Mouse (Mus musculus): ENCODE results near the gene Ifna2. TPM values are rescaled to one million over a fixed set of nuclear protein-coding genes. Genes with fewer than 3 reads are reported as not detected.
A peak's percentile ranks its signal among the peaks of the same experiment; 100 is the strongest.

Gene Ifna2
- polyA plus RNA-seq (2015; fragmentation: Nextera tagmentation; extraction: Ambion mirVana) = not detected in 2 replicates

- Histone ChIP-seq H3K27ac (no peak within 1 kb of the TSS), H3K4me2 (replicated peaks) (no peak within 1 kb of the TSS), H3K4me1 (no peaks in the 10 kb centered on the region), H3K4me3 (no peak within 1 kb of the TSS), H3K27me3 (no peaks in the 10 kb centered on the region), H3K9me3 (no peaks in the 10 kb centered on the region), H3K36me3 (no peaks in the 10 kb centered on the region), H3K9ac (no peak within 1 kb of the TSS)
- no peak for ATAC-seq (ENCODE audit: low FRiP score, low read depth)
- 84% methylated on average over 1 of the region's 1 CpGs for WGBS
These were observed at the start of gene Ifna2 for GRCm38 (mm10) chr4:88683812-88684211. Gene Ifna2, minus strand, starts transcription at chr4:88683912.

DNA sequence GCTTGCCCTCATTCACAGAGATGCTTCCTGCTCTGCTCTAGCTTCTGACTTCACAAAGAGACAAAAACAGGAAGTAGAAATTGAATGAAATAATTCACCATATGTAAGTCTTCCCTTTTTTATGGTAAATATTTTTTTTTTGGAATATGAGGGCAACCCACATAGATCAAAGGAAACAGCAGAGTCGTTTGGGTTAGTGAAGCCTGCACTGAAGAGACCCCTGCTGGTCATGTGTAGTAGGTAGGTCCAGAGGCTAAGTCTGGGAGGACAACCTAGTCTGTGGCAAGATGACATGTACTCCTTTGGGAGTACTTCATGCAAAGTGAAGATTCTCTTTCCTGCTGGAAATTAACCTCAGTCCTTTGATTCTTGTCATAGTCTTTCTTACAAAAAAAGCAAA, 43.6 kb upstream of the Ifna2 start:
- Histone ChIP-seq H3K4me1 (no peaks in the 10 kb centered on the region), H3K27me3 (no peaks in the 10 kb centered on the region), H3K9me3 (no peaks in the 10 kb centered on the region), H3K9ac (no peak overlapping the region), H3K36me3 (no peaks in the 10 kb centered on the region), H3K4me2 (replicated peaks) (no peak overlapping the region), H3K27ac (no peak overlapping the region), H3K4me3 (no peak overlapping the region)
- ATAC-seq (ENCODE audit: low FRiP score, low read depth) = no peak
- WGBS = 0% methylated on average over 1 of the region's 1 CpGs

DNA sequence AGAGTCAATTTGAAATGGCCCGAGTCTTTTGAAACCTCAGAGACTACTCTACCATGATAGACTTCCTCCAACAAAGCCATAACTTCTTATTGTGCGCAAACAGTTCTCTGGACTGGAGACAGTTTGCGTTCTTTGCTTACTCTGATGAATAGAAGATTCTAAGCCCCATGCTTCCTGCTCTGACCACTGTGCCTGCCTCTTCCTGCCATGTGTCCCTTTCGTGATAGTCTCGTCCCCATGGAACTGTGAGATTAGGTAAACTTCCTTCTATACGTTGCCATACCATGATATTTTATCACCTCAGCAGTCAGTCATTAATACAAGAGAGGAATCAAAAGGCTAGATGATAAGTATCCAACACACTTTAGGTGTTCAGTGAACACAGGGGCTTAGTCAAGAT, 43.0 kb upstream of the Ifna2 start:
- no peaks in the 10 kb centered on the region for H3K4me1 ChIP-seq
- no peak overlapping the region for H3K4me3 ChIP-seq
- no peaks in the 10 kb centered on the region for H3K36me3 ChIP-seq
- H3K4me2 ChIP-seq (replicated peaks) = no peak overlapping the region
- no peak overlapping the region for H3K27ac ChIP-seq
- WGBS = 81% methylated on average over 6 of the region's 6 CpGs
- no peaks in the 10 kb centered on the region for H3K27me3 ChIP-seq
- no peak overlapping the region for H3K9ac ChIP-seq
- ATAC-seq (ENCODE audit: low FRiP score, low read depth) = no peak
- no peaks in the 10 kb centered on the region for H3K9me3 ChIP-seq

DNA sequence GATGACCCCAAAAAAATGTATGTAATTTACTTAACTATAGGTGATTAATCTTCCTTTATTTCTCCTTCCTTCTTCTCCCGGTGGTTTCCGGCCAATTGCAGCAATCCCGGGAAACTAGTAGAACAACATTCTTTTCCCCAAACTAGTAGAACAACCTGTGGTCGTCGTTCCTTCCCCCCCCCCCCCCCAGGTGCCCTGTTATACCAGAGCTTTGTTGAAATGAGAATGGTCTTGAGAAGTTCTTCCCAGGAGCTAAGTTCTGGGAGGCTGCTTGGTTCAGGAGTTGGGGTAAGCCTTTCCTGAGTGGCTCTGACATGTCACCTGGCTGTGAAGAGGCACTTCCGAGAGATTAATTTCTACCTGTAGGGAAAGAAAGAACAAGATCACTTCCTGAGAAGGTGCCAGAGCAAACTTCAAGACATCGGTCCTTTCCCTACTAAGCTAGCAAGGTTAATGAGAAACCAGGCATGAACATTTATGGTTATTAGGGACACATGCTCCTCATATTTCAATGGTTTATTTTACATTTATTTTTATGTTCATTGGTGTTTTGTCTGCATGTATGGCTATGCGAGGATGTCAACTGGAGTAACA, 39.9 kb upstream of the Ifna2 start:
- no peak overlapping the region for H3K27ac ChIP-seq
- H3K4me3 ChIP-seq = no peak overlapping the region
- H3K9ac ChIP-seq = no peak overlapping the region
- H3K4me1 ChIP-seq = peaks cover 19% of the 10 kb centered on the region
- ATAC-seq (ENCODE audit: low FRiP score, low read depth) = no peak
- WGBS = 46% methylated on average over 8 of the region's 8 CpGs
- H3K27me3 ChIP-seq = no peaks in the 10 kb centered on the region
- no peaks in the 10 kb centered on the region for H3K9me3 ChIP-seq
- H3K4me2 ChIP-seq (replicated peaks) = no peak overlapping the region
- peaks cover 13% of the 10 kb centered on the region for H3K36me3 ChIP-seq

- Histone ChIP-seq H3K4me1 (peaks cover 25% of the 10 kb centered on the region), H3K27me3 (no peaks in the 10 kb centered on the region), H3K4me3 (peak within 1 kb of the TSS; percentile 89), H3K4me2 (replicated peaks) (peak within 1 kb of the TSS; percentile 89), H3K36me3 (peaks cover 18% of the 10 kb centered on the region), H3K27ac (peak within 1 kb of the TSS; percentile 98), H3K9ac (peak within 1 kb of the TSS; percentile 96), H3K9me3 (no peaks in the 10 kb centered on the region)
- ATAC-seq (ENCODE audit: low FRiP score, low read depth) = peak; percentile 96
- WGBS = under 1% methylated on average over 81 of the region's 82 CpGs
These were observed 38.3 kb upstream of the Ifna2 start, which contains the start of the genes Gm26566 and Klhl9 for GRCm38 (mm10) chr4:88721791-88722721. Gene Gm26566, plus strand, starts transcription at chr4:88721805. Gene Klhl9, minus strand, starts transcription at chr4:88722465.

GRCm38 (mm10) chr4:88718715-88719114, 35.0 kb upstream of the Ifna2 start:
- Histone ChIP-seq H3K36me3 (peaks cover 43% of the 10 kb centered on the region), H3K9me3 (no peaks in the 10 kb centered on the region), H3K4me1 (peaks cover 25% of the 10 kb centered on the region), H3K9ac (peak overlapping the region; percentile 21), H3K27me3 (no peaks in the 10 kb centered on the region), H3K27ac (no peak overlapping the region), H3K4me3 (peak overlapping the region; percentile 38), H3K4me2 (replicated peaks) (peak overlapping the region; percentile 69)
- WGBS = 51% methylated on average over 1 of the region's 1 CpGs
- ATAC-seq (ENCODE audit: low FRiP score, low read depth) = no peak

GRCm38 (mm10) chr4:88715059-88715458, 31.3 kb upstream of the Ifna2 start:
- no peak overlapping the region for H3K9ac ChIP-seq
- H3K27me3 ChIP-seq = no peaks in the 10 kb centered on the region
- no peak overlapping the region for H3K4me3 ChIP-seq
- no peak overlapping the region for H3K4me2 ChIP-seq (replicated peaks)
- peaks cover 12% of the 10 kb centered on the region for H3K4me1 ChIP-seq
- H3K9me3 ChIP-seq = no peaks in the 10 kb centered on the region
- ATAC-seq (ENCODE audit: low FRiP score, low read depth) = no peak
- no peak overlapping the region for H3K27ac ChIP-seq
- peaks cover 42% of the 10 kb centered on the region for H3K36me3 ChIP-seq

GRCm38 (mm10) chr4:88714281-88714680, 30.6 kb upstream of the Ifna2 start:
- 78% methylated on average over 1 of the region's 1 CpGs for WGBS
- no peaks in the 10 kb centered on the region for H3K27me3 ChIP-seq
- H3K4me2 ChIP-seq (replicated peaks) = no peak overlapping the region
- no peak overlapping the region for H3K9ac ChIP-seq
- H3K27ac ChIP-seq = no peak overlapping the region
- peaks cover 45% of the 10 kb centered on the region for H3K36me3 ChIP-seq
- H3K9me3 ChIP-seq = no peaks in the 10 kb centered on the region
- ATAC-seq (ENCODE audit: low FRiP score, low read depth) = no peak
- H3K4me1 ChIP-seq = peaks cover 10% of the 10 kb centered on the region
- H3K4me3 ChIP-seq = no peak overlapping the region

DNA sequence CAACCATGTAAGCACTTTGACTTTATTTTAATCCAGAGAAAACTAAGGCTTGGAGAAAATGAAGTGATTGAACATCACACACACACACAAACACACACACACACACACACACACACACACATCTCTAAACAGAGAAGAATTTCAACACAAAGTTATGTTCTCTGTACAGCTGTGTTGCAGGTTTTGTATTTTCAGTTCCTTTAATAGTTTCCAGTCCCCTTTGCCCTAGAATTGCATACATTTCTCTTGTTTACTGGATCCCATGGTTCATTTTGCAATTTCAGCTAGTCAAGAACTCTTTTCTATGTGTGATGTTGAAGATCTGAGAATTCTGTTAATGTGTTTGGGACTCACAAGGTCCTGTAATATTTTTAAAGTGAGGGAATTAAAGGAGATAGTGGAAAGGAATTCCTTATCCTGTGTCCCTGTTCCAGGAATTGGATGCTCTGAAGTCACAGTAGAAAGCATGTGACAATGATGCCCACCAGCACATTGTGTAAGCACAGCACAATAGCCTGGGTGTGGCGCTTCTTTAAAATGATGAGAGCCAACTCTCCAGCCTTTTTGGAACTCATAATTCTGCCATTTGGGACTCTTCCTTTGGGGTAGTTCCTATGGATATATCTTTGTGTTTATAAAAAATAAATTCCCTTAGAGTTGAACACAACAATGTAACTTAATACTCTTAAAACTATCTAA, 23.6 kb upstream of the Ifna2 start:
- WGBS = 96% methylated on average over 1 of the region's 1 CpGs
- peaks cover 9% of the 10 kb centered on the region; the same call in 1 of the 2 replicates for H3K36me3 ChIP-seq
- H3K4me1 ChIP-seq = no peaks in the 10 kb centered on the region
- H3K9me3 ChIP-seq = no peaks in the 10 kb centered on the region
- H3K27ac ChIP-seq = no peak overlapping the region
- no peak overlapping the region for H3K4me2 ChIP-seq (replicated peaks)
- no peak overlapping the region for H3K4me3 ChIP-seq
- H3K9ac ChIP-seq = no peak overlapping the region
- ATAC-seq (ENCODE audit: low FRiP score, low read depth) = no peak
- no peaks in the 10 kb centered on the region for H3K27me3 ChIP-seq

DNA sequence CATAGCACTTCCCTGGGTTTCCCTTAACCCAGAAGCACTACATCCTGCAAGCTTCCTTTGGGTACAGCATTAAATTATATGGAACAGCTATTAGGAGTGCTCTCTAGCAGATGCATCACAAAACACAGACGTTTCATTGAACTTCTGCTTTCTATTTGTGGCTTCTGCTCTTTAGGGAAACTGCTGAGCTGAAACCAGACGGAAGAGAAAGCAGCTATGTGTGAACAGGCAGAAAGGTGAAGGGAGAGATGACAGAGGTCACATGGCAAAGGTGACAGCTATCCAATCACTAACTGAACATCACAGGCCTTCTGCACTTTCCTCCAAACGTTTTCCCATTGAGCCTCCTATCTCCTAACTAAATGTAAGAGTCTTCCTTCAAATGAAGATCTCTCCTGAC, 22.2 kb upstream of the Ifna2 start:
- ATAC-seq (ENCODE audit: low FRiP score, low read depth) = no peak
- no peaks in the 10 kb centered on the region for H3K9me3 ChIP-seq

DNA sequence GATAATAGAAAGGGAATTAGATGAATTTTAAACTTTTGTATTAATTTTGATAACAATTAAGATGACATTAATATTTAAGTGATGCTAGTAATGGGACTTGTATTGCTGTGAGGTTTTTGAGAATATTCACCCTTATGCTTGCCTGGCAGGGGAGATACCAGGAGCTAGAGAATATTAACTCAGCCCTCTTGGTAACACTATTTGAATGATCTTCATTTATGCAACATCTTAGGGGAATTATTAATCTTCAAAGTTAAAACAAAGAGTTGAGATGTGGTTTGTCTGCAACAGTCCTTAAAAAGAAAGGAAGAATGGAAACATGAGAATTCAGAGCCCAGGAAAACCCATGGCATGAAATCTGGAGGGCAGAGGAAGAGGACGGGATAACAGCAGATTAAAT, 15.6 kb upstream of the Ifna2 start:
- H3K27me3 ChIP-seq = no peaks in the 10 kb centered on the region; the same call in 1 of the 2 replicates
- WGBS = 76% methylated on average over 1 of the region's 1 CpGs
- no peak overlapping the region for H3K4me3 ChIP-seq
- no peaks in the 10 kb centered on the region for H3K4me1 ChIP-seq
- no peak overlapping the region for H3K9ac ChIP-seq
- no peaks in the 10 kb centered on the region for H3K36me3 ChIP-seq
- H3K4me2 ChIP-seq (replicated peaks) = no peak overlapping the region
- no peaks in the 10 kb centered on the region for H3K9me3 ChIP-seq
- H3K27ac ChIP-seq = no peak overlapping the region
- no peak for ATAC-seq (ENCODE audit: low FRiP score, low read depth)

More for the DNA sequence above, 22.2 kb upstream of the Ifna2 start:
- 27% methylated on average over 3 of the region's 3 CpGs for WGBS
- Histone ChIP-seq H3K27me3 (no peaks in the 10 kb centered on the region), H3K4me2 (replicated peaks) (no peak overlapping the region), H3K4me1 (no peaks in the 10 kb centered on the region), H3K27ac (no peak overlapping the region), H3K36me3 (peaks cover 9% of the 10 kb centered on the region; the same call in 1 of the 2 replicates), H3K4me3 (no peak overlapping the region), H3K9ac (no peak overlapping the region)

GRCm38 (mm10) chr4:88698781-88699180, 15.1 kb upstream of the Ifna2 start:
- H3K4me1 ChIP-seq = no peaks in the 10 kb centered on the region
- WGBS = 51% methylated on average over 5 of the region's 5 CpGs
- H3K4me3 ChIP-seq = no peak overlapping the region
- H3K9ac ChIP-seq = no peak overlapping the region
- no peaks in the 10 kb centered on the region; the same call in 1 of the 2 replicates for H3K27me3 ChIP-seq
- H3K27ac ChIP-seq = no peak overlapping the region
- H3K36me3 ChIP-seq = no peaks in the 10 kb centered on the region
- no peaks in the 10 kb centered on the region for H3K9me3 ChIP-seq
- ATAC-seq (ENCODE audit: low FRiP score, low read depth) = no peak
- H3K4me2 ChIP-seq (replicated peaks) = no peak overlapping the region

Measured in limb, embryonic 13.5 days (tissue).